Mouse (Mus musculus): Measurements from ENCODE around the gene Tead4. TPM values are rescaled to one million over a fixed set of nuclear protein-coding genes. Genes with fewer than 3 reads are reported as not detected.

The Tead4 gene
- polyA plus RNA-seq, 1 experiment from 2014 or later, result 0.36 TPM

DNA sequence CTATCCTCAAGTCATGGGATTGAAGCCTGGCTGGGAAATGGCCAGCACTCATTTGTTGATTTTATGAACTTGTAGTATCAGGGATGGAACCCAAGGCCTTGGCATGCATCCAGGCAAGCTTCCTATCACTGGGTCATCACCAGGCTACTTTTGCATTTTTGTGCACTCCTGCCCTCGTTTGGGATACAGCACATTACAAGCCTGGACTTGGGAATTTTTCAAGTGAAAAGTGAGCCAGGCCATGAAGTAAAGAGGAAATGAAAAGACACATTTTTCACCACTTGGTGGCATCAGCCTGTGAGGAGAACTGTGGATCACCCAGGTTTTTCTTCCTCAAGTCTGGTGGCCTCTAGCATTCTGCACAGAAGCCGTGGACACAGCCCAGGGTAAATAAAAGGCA is 117.1 kb downstream of the Tead4 start:
- H3K9me3 ChIP-seq (replicated peaks), result no peaks in the 10 kb centered on the region
- H3K4me2 ChIP-seq, result no peak overlapping the region
- no peaks in the 10 kb centered on the region for H3K36me3 ChIP-seq (ENCODE audit: poor library complexity, severe bottlenecking)
- no peaks in the 10 kb centered on the region for H3K4me1 ChIP-seq
- no peak overlapping the region for H3K9ac ChIP-seq
- WGBS, result 57% methylated on average over 2 of the region's 2 CpGs
- H3K4me3 ChIP-seq, result no peak overlapping the region
- no peak for ATAC-seq
- H3K27me3 ChIP-seq, result no peaks in the 10 kb centered on the region
- H3K27ac ChIP-seq, result no peak overlapping the region

DNA sequence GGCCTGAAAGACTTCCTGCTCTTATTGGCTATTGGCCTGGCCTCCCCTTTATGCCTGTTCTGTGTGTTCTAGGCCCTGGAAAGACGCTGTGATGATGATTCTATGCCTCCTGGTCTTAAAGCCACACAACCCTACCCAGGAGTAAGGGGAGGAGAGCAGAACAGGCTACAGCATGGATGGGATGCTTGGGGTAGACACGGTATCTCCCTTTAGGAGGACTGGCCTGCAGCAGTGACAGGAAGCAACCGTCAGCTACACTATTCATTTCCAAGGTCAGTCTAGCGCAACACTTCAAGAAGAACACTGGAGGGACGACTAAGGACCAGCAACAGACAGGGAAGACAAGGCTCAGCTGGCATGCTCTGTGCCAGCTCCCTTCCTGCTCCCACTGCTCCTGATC is 119.4 kb downstream of the Tead4 start:
- H3K27ac ChIP-seq, result no peak overlapping the region
- ATAC-seq, result no peak
- 73% methylated on average over 5 of the region's 5 CpGs for WGBS
- no peaks in the 10 kb centered on the region for H3K9me3 ChIP-seq (replicated peaks)
- no peaks in the 10 kb centered on the region for H3K4me1 ChIP-seq
- H3K36me3 ChIP-seq (ENCODE audit: poor library complexity, severe bottlenecking), result no peaks in the 10 kb centered on the region
- no peak overlapping the region for H3K9ac ChIP-seq
- no peaks in the 10 kb centered on the region for H3K27me3 ChIP-seq
- H3K4me2 ChIP-seq, result no peak overlapping the region
- no peak overlapping the region for H3K4me3 ChIP-seq

DNA sequence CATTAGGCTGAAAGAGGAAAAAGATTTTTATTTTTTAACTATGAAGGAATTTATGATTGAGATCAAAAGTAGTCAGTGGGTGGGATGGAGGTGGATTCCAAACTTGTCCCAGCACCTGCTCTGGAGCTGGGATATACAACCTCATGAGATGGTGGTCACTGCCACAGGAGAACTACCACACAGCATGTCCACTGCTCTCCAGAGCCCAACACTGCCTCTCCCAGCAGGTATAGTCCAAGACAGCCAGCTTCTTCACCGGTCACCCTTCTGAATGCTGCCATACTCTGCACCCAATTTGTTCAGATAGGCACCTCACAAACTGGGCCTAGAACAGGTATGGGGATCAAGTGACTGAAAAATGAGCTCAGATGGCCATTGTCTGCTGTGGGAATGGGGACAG is 121.0 kb downstream of the Tead4 start:
- Histone ChIP-seq H3K27ac (no peak overlapping the region), H3K27me3 (no peaks in the 10 kb centered on the region), H3K4me1 (no peaks in the 10 kb centered on the region), H3K4me3 (no peak overlapping the region), H3K9me3 (replicated peaks) (no peaks in the 10 kb centered on the region), H3K36me3 (ENCODE audit: poor library complexity, severe bottlenecking) (no peaks in the 10 kb centered on the region), H3K4me2 (no peak overlapping the region), H3K9ac (no peak overlapping the region)
- ATAC-seq, result no peak
- WGBS, result 91% methylated on average over 1 of the region's 1 CpGs

DNA sequence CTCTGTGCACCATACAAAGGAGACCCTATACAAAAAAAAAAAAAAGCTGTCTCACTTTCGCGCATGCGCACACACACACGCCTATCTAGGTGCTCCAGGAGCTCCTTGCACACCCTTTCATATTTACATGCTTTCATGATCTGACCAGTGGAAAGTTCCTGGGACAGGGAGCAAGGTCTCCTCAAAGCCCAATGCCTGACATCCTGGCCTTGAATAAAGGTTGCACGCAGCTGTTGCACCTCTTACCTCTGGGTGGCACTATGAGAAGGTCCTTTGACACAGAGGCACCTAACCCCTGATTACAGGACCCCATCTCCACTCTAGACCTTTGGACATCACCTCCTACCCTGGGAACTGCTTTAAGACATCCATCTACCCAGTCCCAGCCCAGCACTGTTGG is 121.4 kb downstream of the Tead4 start:
- Histone ChIP-seq H3K9ac (no peak overlapping the region), H3K4me1 (no peaks in the 10 kb centered on the region), H3K36me3 (ENCODE audit: poor library complexity, severe bottlenecking) (no peaks in the 10 kb centered on the region), H3K27ac (no peak overlapping the region), H3K9me3 (replicated peaks) (no peaks in the 10 kb centered on the region), H3K27me3 (no peaks in the 10 kb centered on the region), H3K4me2 (no peak overlapping the region), H3K4me3 (no peak overlapping the region)
- 68% methylated on average over 5 of the region's 5 CpGs for WGBS
- ATAC-seq, result no peak

DNA sequence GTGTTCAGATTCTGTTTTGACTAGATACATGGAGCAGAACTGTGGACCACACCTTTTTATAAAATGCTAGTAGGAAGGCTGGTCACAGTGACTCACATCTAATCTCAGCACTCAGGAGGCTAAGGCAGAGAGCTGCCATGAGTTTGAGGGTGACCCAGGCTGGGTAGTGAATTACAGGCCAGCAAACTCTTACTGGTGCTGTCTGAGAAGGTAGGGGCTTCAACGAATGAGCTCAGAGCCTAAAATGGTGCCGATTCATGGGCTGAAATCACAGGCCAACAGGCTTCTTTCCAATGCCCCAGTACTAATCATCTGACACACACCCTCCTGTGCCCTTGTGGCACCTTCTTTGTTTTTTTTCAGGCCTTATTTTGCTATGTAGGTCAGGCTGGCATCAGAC is 121.9 kb downstream of the Tead4 start:
- H3K27ac ChIP-seq, result no peak overlapping the region
- no peaks in the 10 kb centered on the region for H3K36me3 ChIP-seq (ENCODE audit: poor library complexity, severe bottlenecking)
- no peaks in the 10 kb centered on the region for H3K9me3 ChIP-seq (replicated peaks)
- ATAC-seq, result no peak
- no peak overlapping the region for H3K4me3 ChIP-seq
- WGBS, result 88% methylated on average over 2 of the region's 2 CpGs
- no peak overlapping the region for H3K4me2 ChIP-seq
- no peaks in the 10 kb centered on the region for H3K4me1 ChIP-seq
- no peaks in the 10 kb centered on the region for H3K27me3 ChIP-seq
- no peak overlapping the region for H3K9ac ChIP-seq

Other genes starting within 250 kb of the Tead4 start
- gene Tspan9, start 157.2 kb downstream of the Tead4 start, polyA plus RNA-seq (2015; fragmentation: Nextera tagmentation; extraction: Ambion mirVana), result 20.6 and 30.4 TPM in 2 replicates
- 15.9 and 17.5 TPM in 2 replicates for gene Tulp3, start 55.0 kb upstream of the Tead4 start, polyA plus RNA-seq (2015; fragmentation: Nextera tagmentation; extraction: Ambion mirVana)
- 180 TPM in 2 replicates for gene Rhno1, start 62.1 kb upstream of the Tead4 start, polyA plus RNA-seq (2015; fragmentation: Nextera tagmentation; extraction: Ambion mirVana)
- gene Foxm1, start 62.1 kb upstream of the Tead4 start, polyA plus RNA-seq (2015; fragmentation: Nextera tagmentation; extraction: Ambion mirVana), result 42.5 and 44.0 TPM in 2 replicates
- 1.0 and 1.2 TPM in 2 replicates for gene Tex52, start 74.6 kb upstream of the Tead4 start, polyA plus RNA-seq (2015; fragmentation: Nextera tagmentation; extraction: Ambion mirVana)
- not detected in 2 replicates for gene Gm44596, start 74.7 kb upstream of the Tead4 start, polyA plus RNA-seq (2015; fragmentation: Nextera tagmentation; extraction: Ambion mirVana)
- gene Nrip2, start 98.5 kb upstream of the Tead4 start, polyA plus RNA-seq (2015; fragmentation: Nextera tagmentation; extraction: Ambion mirVana), result 3.8 and 5.2 TPM in 2 replicates
- 35.2 and 38.1 TPM in 2 replicates for gene Itfg2, start 124.1 kb upstream of the Tead4 start, polyA plus RNA-seq (2015; fragmentation: Nextera tagmentation; extraction: Ambion mirVana)
- 454 and 497 TPM in 2 replicates for gene Fkbp4, start 137.9 kb upstream of the Tead4 start, polyA plus RNA-seq (2015; fragmentation: Nextera tagmentation; extraction: Ambion mirVana)
- gene Pzp, start 225.9 kb upstream of the Tead4 start, polyA plus RNA-seq (2015; fragmentation: Nextera tagmentation; extraction: Ambion mirVana), result 0.43 TPM in 1 of 2 replicates, not detected in the other